Mouse (Mus musculus): ENCODE results near the gene Skap1.

DNA sequence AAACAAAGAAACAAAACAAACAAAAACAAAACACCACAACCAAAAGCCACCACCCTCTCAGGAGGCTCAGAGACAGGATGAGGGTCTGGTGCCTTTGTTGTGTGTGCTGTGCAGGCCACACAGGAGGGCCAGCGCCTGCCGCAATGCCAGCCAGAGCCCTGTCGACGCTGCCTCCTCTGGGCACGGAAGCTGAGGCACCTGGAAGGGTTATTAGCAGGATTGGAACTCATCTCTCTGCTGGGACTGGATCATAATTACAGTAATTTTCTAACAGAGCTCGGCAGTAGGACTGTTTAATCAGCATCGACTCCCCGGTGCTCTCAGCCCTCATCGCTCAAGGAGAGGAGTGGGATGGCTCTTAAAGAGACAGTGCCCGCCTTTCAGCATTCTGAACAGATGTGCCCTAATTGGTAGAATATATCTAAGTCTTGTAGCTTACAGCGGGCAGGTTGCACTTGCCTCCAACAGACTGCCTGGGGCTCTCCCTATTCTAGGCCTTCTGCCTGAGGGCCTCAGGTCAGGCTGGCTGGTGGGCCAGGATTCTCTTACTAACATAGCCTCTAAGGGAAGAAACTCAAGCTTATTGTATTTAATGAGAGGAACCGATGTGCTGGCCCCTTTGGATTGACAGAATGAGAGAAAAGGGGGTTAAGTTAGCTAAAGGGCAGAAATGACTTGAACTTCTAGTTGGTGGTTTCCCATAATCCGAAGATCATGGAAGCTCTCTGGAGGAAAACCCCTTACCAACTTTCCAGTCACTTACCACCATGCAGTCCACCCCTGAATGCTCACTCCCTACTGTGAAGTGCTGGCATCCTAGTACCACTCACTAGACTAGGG, 300.3 kb downstream of the Skap1 start:
- TF ChIP-seq CTCF (IDR thresholded peaks at IDR 0.05; ENCODE audit: extremely low read depth, insufficient read depth, low read length) (no peak), POLR2A (IDR thresholded peaks at IDR 0.05; ENCODE audit: extremely low read depth, insufficient read depth, low read length) (no peak)
